Mouse (Mus musculus) ES-Bruce4 (cell line): ENCODE measurements around the gene Mdm1.

Source experiments
- CTCF ChIP-seq: IDR thresholded peaks from one replicate; pipeline ENCODE4 v1.8.1; 2011; ENCODE audit warnings: low read depth, low read length
- EP300 ChIP-seq: IDR thresholded peaks from 2 replicates; pipeline ENCODE4 v1.6.1; 2011; ENCODE audit warnings: low read depth, low read length; ENCODE audit not compliant: insufficient read depth
- POLR2A ChIP-seq: IDR thresholded peaks from one replicate; pipeline ENCODE4 v1.8.1; 2011; ENCODE audit warnings: low read length; ENCODE audit not compliant: insufficient read depth

DNA sequence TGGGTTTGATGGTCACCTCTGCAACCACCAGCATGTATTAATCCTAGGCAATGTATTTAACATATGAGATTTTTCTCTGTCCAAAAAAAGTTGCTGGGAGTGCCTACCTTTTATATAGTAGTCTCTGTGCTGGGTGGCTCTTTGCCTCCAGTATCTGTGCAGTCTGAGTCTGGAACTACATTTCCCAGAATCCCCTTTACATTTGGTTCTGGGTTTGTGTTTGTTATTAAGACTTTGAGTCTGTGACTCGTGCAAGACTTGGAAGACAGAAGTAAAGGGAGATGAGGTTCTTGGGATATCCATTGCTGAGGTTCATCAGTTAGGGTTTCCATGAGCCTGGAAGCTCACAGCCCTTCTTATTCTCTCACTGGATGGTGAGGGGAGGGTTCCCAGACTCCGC, 11.6 kb upstream of the Mdm1 start:
- no peak for TF ChIP-seq CTCF
- TF ChIP-seq POLR2A = no peak
- no peak for TF ChIP-seq EP300
